In genomic region chr10:93149597-93149996, GRCm38 (mm10) we compare ENCODE assay signal across 25 mouse cellular contexts. TPM values are rescaled to one million over a fixed set of nuclear protein-coding genes. Genes with fewer than 3 reads are reported as not detected.
DNase-seq lines count a peak whose midpoint lies in the region; ATAC-seq and TF ChIP-seq lines count a peak whose summit lies in the region.
"Had no signal": no experiment of that assay in that cellular context is flagged by ENCODE, and none has a peak within 500 bp of the region (broad histone marks: within the 10 kb centered on the region; RNA-seq: fewer than 3 reads in every experiment).

No protein-coding gene starts in this region.

- 0 out of 2 replicates have a peak, but pooled peaks have one; percentile 17 for ATAC-seq in granulocyte monocyte progenitor cell, adult 5-6 weeks (replicated peaks; ENCODE audit: poor library complexity, severe bottlenecking)
- peak; percentile 71; the same call in 1 of the 2 replicates for ATAC-seq in monocyte, adult 5-6 weeks (replicated peaks; ENCODE audit: insufficient number of reproducible peaks, low FRiP score, low TSS enrichment, poor library complexity, severe bottlenecking)
- no peak for ATAC-seq in forebrain, embryonic 14.5 days
- ATAC-seq in kidney, embryonic 14.5 days (ENCODE audit: low FRiP score, low TSS enrichment) = no peak
- ATAC-seq: activated CD4-positive, CD25-positive, alpha-beta regulatory T cell, adult 4 months; forebrain, embryonic 16.5 days had no signal

- peak; percentile 62 for DNase-seq in thymus, postnatal 0 days (ENCODE audit: low spot score)
- DNase-seq in thymus, adult 2 months = no peak
- peak; percentile 26 for DNase-seq in splenic B cell, adult 2 months (ENCODE audit: low read depth, low spot score)
- DNase-seq in lung, postnatal 4 days = no peak
- DNase-seq in forebrain, embryonic 14.5 days (ENCODE audit: low spot score) = no peak
- DNase-seq: adrenal gland, adult 8-10 months; adrenal gland, postnatal 25 days; cerebellum, adult 11-12 months; cerebellum, adult 8-10 months; cerebellum, postnatal 10 days; cerebellum, postnatal 36 days; gastrocnemius, postnatal 14 days; heart, adult 18-20 months; heart, postnatal 10 days; heart, postnatal 36 days had no signal

- no peaks in the 10 kb centered on the region for H3K27me3 ChIP-seq in thymus, adult 2 months (ENCODE audit: control insufficient read depth, insufficient read depth, low read length)
- no peaks in the 10 kb centered on the region for H3K27me3 ChIP-seq in splenic B cell, adult 2 months (ENCODE audit: control insufficient read depth, insufficient read depth, low read length, poor library complexity, severe bottlenecking)
- no peaks in the 10 kb centered on the region for H3K27me3 ChIP-seq in forebrain, embryonic 14.5 days (replicated peaks; ENCODE audit: control insufficient read depth, insufficient read depth, low read length)
- H3K27me3 ChIP-seq in kidney, embryonic 14.5 days (ENCODE audit: control insufficient read depth, insufficient read depth, low read length) = no peaks in the 10 kb centered on the region
- H3K27me3 ChIP-seq: embryonic facial prominence, embryonic 12.5 days; embryonic facial prominence, embryonic 15.5 days; heart, embryonic 12.5 days; heart, embryonic 15.5 days had no signal

- no peak overlapping the region for H3K9ac ChIP-seq in forebrain, embryonic 14.5 days (ENCODE audit: low read length)
- no peak overlapping the region for H3K9ac ChIP-seq in kidney, embryonic 14.5 days (ENCODE audit: low read depth, low read length)
- H3K9ac ChIP-seq: embryonic facial prominence, embryonic 12.5 days; embryonic facial prominence, embryonic 15.5 days; heart, embryonic 12.5 days; heart, embryonic 15.5 days; hindbrain, embryonic 14.5 days had no signal

- H3K9me3 ChIP-seq in forebrain, embryonic 14.5 days (replicated peaks; ENCODE audit: control insufficient read depth, low read length) = no peaks in the 10 kb centered on the region
- H3K9me3 ChIP-seq in kidney, embryonic 14.5 days (ENCODE audit: control insufficient read depth, low read length) = no peaks in the 10 kb centered on the region
- H3K9me3 ChIP-seq: embryonic facial prominence, embryonic 12.5 days; embryonic facial prominence, embryonic 15.5 days; heart, embryonic 12.5 days; heart, embryonic 15.5 days had no signal

- TF ChIP-seq POLR2A in thymus, adult 2 months (IDR thresholded peaks at IDR 0.05; ENCODE audit: control insufficient read depth, extremely low read depth, insufficient read depth, low read length, poor library complexity) = no peak

- peaks cover 18% of the 10 kb centered on the region for H3K4me1 ChIP-seq in thymus, adult 2 months (replicated peaks; ENCODE audit: control insufficient read depth, insufficient read depth, low read length)
- H3K4me1 ChIP-seq in forebrain, embryonic 14.5 days (ENCODE audit: control insufficient read depth, insufficient read depth, low read length) = no peaks in the 10 kb centered on the region
- H3K4me1 ChIP-seq in kidney, embryonic 14.5 days (ENCODE audit: control insufficient read depth, insufficient read depth, low read length) = no peaks in the 10 kb centered on the region
- H3K4me1 ChIP-seq: embryonic facial prominence, embryonic 12.5 days; embryonic facial prominence, embryonic 15.5 days; heart, embryonic 12.5 days; heart, embryonic 15.5 days had no signal

- H3K4me3 ChIP-seq in thymus, adult 2 months (ENCODE audit: control insufficient read depth, insufficient read depth, low read length) = no peak overlapping the region
- no peak overlapping the region for H3K4me3 ChIP-seq in forebrain, embryonic 14.5 days (ENCODE audit: low read depth, low read length)
- H3K4me3 ChIP-seq in kidney, embryonic 14.5 days (ENCODE audit: low read length) = no peak overlapping the region
- H3K4me3 ChIP-seq: embryonic facial prominence, embryonic 12.5 days; embryonic facial prominence, embryonic 15.5 days; heart, embryonic 12.5 days; heart, embryonic 15.5 days had no signal

- no peak overlapping the region for H3K4me2 ChIP-seq in forebrain, embryonic 14.5 days (ENCODE audit: low read length)
- no peak overlapping the region for H3K4me2 ChIP-seq in kidney, embryonic 14.5 days (replicated peaks; ENCODE audit: low read depth, low read length)
- H3K4me2 ChIP-seq: embryonic facial prominence, embryonic 12.5 days; embryonic facial prominence, embryonic 15.5 days; heart, embryonic 12.5 days; heart, embryonic 15.5 days; hindbrain, embryonic 14.5 days had no signal

- WGBS in thymus, adult 2 months = 0% methylated on average over 1 of the region's 2 CpGs
- WGBS in forebrain, embryonic 14.5 days = 67% methylated on average over 1 of the region's 2 CpGs
- 38% methylated on average over 1 of the region's 2 CpGs for WGBS in kidney, embryonic 14.5 days

- no peaks in the 10 kb centered on the region for H3K36me3 ChIP-seq in thymus, adult 2 months (ENCODE audit: control insufficient read depth, insufficient read depth, low read length)
- no peaks in the 10 kb centered on the region for H3K36me3 ChIP-seq in splenic B cell, adult 2 months (ENCODE audit: control insufficient read depth, insufficient read depth, low read length, poor library complexity, severe bottlenecking)
- no peaks in the 10 kb centered on the region for H3K36me3 ChIP-seq in forebrain, embryonic 14.5 days (ENCODE audit: control insufficient read depth, insufficient read depth, low read length)
- no peaks in the 10 kb centered on the region for H3K36me3 ChIP-seq in kidney, embryonic 14.5 days (ENCODE audit: control insufficient read depth, insufficient read depth, low read length)
- H3K36me3 ChIP-seq: embryonic facial prominence, embryonic 12.5 days; embryonic facial prominence, embryonic 15.5 days; heart, embryonic 12.5 days; heart, embryonic 15.5 days had no signal

- TF ChIP-seq CTCF in thymus, adult 2 months (IDR thresholded peaks at IDR 0.05; ENCODE audit: borderline replicate concordance, control insufficient read depth, extremely low read depth, insufficient read depth, low read length, poor library complexity) = no peak

- H3K27ac ChIP-seq in thymus, adult 2 months (ENCODE audit: control insufficient read depth, insufficient read depth, low read length) = no peak overlapping the region
- H3K27ac ChIP-seq in forebrain, embryonic 14.5 days (ENCODE audit: low read depth, low read length) = no peak overlapping the region
- H3K27ac ChIP-seq in kidney, embryonic 14.5 days (ENCODE audit: low read depth, low read length) = no peak overlapping the region
- H3K27ac ChIP-seq: embryonic facial prominence, embryonic 12.5 days; embryonic facial prominence, embryonic 15.5 days; heart, embryonic 15.5 days; hindbrain, embryonic 14.5 days had no signal

RNA-seq across cellular contexts. Expression of gene Cdk17, which starts 11.1 kb away (rescaled TPM):
- polyA plus RNA-seq in thymus, postnatal 0 days (2015; fragmentation: Nextera tagmentation; extraction: Ambion mirVana) = 46.3 and 55.3 TPM in 2 replicates
- 79.2 and 79.5 TPM in 2 replicates for polyA plus RNA-seq in thymus, adult 2 months (2012; rRNA removed)
- total RNA-seq in granulocyte monocyte progenitor cell, adult 5-6 weeks (2014; fragmentation: Nextera tagmentation) = 28.1 and 41.6 TPM in 2 replicates
- 36.3 and 40.0 TPM in 2 replicates for total RNA-seq in granulocyte monocyte progenitor cell, adult 5-6 weeks (2017)
- 89.7 to 130 TPM (median 103 TPM) in 3 replicates for total RNA-seq in monocyte, adult 5-6 weeks (2017)
- 52.5 and 53.8 TPM in 2 replicates for polyA plus RNA-seq in forebrain, embryonic 14.5 days (2014; fragmentation: Nextera tagmentation; extraction: Ambion mirVana)
- polyA plus RNA-seq in kidney, embryonic 14.5 days (2014; fragmentation: Nextera tagmentation; extraction: Ambion mirVana) = 17.0 and 24.8 TPM in 2 replicates

Comparison
In these comparisons a context has a peak if more than half of its experiments do, and no peak if none do; other contexts are left out.
1. DNase-seq: peak in thymus, postnatal 0 days (single experiment) and splenic B cell, adult 2 months (single experiment); none in thymus, adult 2 months (single experiment), lung, postnatal 4 days (0 of 2) and forebrain, embryonic 14.5 days (single experiment).
2. ATAC-seq: peak in granulocyte monocyte progenitor cell, adult 5-6 weeks (single experiment) and monocyte, adult 5-6 weeks (single experiment); none in forebrain, embryonic 14.5 days (single experiment) and kidney, embryonic 14.5 days (single experiment).